Mouse (Mus musculus) heart, embryonic 16.5 days (tissue): ENCODE measurements around the gene Ccnb1ip1. TPM values are rescaled to one million over a fixed set of nuclear protein-coding genes. Genes with fewer than 3 reads are reported as not detected.

Experiments
- ATAC-seq: fragments of 200-750 bp; cut with Nextera tagmentation; replicated peaks from 2 replicates; pipeline ENCODE4 v1.8.0; 2017; ENCODE audit warnings: moderate number of reproducible peaks; ENCODE audit not compliant: insufficient read depth, low FRiP score; ENCODE audit errors: extremely low read depth
- H3K27ac ChIP-seq: fragments of 300-500 bp; sonication (generic); 2 replicates; pipeline ENCODE4 v1.5.1; 2014; ENCODE audit warnings: mild to moderate bottlenecking, low read length, control low read depth, moderate library complexity
- H3K27me3 ChIP-seq: fragments of 300-500 bp; sonication (generic); 2 replicates; pipeline ENCODE4 v1.6.1; 2014; ENCODE audit warnings: low read length, mixed read lengths; ENCODE audit not compliant: control insufficient read depth, insufficient read depth
- H3K36me3 ChIP-seq: fragments of 300-500 bp; sonication (generic); 2 replicates; pipeline ENCODE4 v1.6.1; 2014; ENCODE audit not compliant: control insufficient read depth, insufficient read depth
- H3K4me1 ChIP-seq: fragments of 300-500 bp; sonication (generic); 2 replicates; pipeline ENCODE4 v1.6.1; 2014; ENCODE audit warnings: low read length, mixed read lengths; ENCODE audit not compliant: control insufficient read depth, insufficient read depth
- H3K4me2 ChIP-seq: fragments of 300-500 bp; sonication (generic); 2 replicates; pipeline ENCODE4 v1.6.1; 2014; ENCODE audit warnings: low read depth, mild to moderate bottlenecking, control low read depth, low read length
- H3K4me3 ChIP-seq: fragments of 300-500 bp; sonication (generic); 2 replicates; pipeline ENCODE4 v1.5.1; 2014; ENCODE audit warnings: mild to moderate bottlenecking, control low read depth, low read length
- H3K9ac ChIP-seq: fragments of 300-500 bp; sonication (generic); 2 replicates; pipeline ENCODE4 v1.6.1; 2014; ENCODE audit warnings: low read length, control low read depth
- H3K9me3 ChIP-seq: fragments of 300-500 bp; sonication (generic); replicated peaks from 2 replicates; pipeline ENCODE4 v1.6.1; 2016; ENCODE audit warnings: low read length; ENCODE audit not compliant: control insufficient read depth
- WGBS: fragments of 180-500 bp; shearing (Covaris S2); extraction: QIAGEN DNeasy Blood & Tissue Kit; methylation state at CpG from one replicate; pipeline ENCODE4 v1.1.7; 2014; 5-methylcytosine and 5-hydroxymethylcytosine counted together
- polyA plus RNA-seq: library from polyadenylated mRNA; unstranded; fragments of >200 nt; fragmentation: Nextera tagmentation; extraction: Ambion mirVana; gene quantifications from 2 replicates; pipeline ENCODE4 v1.2.1, GENCODE M21; 2015

Ccnb1ip1 gene
- polyA plus RNA-seq, 1 experiment from 2014 or later: not detected

- no peak for ATAC-seq
- WGBS: 54% methylated on average over 2 of the region's 2 CpGs
Measured at GRCm38 (mm10) chr14:50741584-50741983, 65.9 kb downstream of the Ccnb1ip1 start.

GRCm38 (mm10) chr14:50740334-50740733 is 67.2 kb downstream of the Ccnb1ip1 start:
- Histone ChIP-seq H3K27ac (no peak overlapping the region), H3K36me3 (no peaks in the 10 kb centered on the region), H3K27me3 (no peaks in the 10 kb centered on the region), H3K4me3 (no peak overlapping the region), H3K9me3 (no peaks in the 10 kb centered on the region), H3K9ac (no peak overlapping the region), H3K4me2 (no peak overlapping the region), H3K4me1 (no peaks in the 10 kb centered on the region)
- 67% methylated on average over 2 of the region's 2 CpGs for WGBS
- ATAC-seq: no peak

More at GRCm38 (mm10) chr14:50741584-50741983, 65.9 kb downstream of the Ccnb1ip1 start:
- H3K27me3 ChIP-seq: no peaks in the 10 kb centered on the region
- H3K9me3 ChIP-seq: no peaks in the 10 kb centered on the region
- no peak overlapping the region for H3K4me2 ChIP-seq
- no peak overlapping the region for H3K4me3 ChIP-seq
- no peak overlapping the region for H3K9ac ChIP-seq
- no peak overlapping the region for H3K27ac ChIP-seq
- no peaks in the 10 kb centered on the region for H3K36me3 ChIP-seq
- no peaks in the 10 kb centered on the region for H3K4me1 ChIP-seq

Other genes with a start within 250 kb of the Ccnb1ip1 start
- not detected in 2 replicates for gene Olfr744, start 192.9 kb downstream of the Ccnb1ip1 start, polyA plus RNA-seq
- not detected in 2 replicates for gene Olfr745, start 168.3 kb downstream of the Ccnb1ip1 start, polyA plus RNA-seq
- gene Olfr746, start 160.6 kb downstream of the Ccnb1ip1 start, polyA plus RNA-seq: not detected in 2 replicates
- gene Olfr747, start 114.5 kb downstream of the Ccnb1ip1 start, polyA plus RNA-seq: not detected in 2 replicates
- gene Olfr748, start 100.4 kb downstream of the Ccnb1ip1 start, polyA plus RNA-seq: not detected in 2 replicates
- gene Olfr749, start 62.6 kb downstream of the Ccnb1ip1 start, polyA plus RNA-seq: not detected in 2 replicates
- gene Ttc5, start 22.2 kb downstream of the Ccnb1ip1 start, polyA plus RNA-seq: 46.1 and 48.8 TPM in 2 replicates
- 39.3 and 40.4 TPM in 2 replicates for gene Parp2, start 109 bp upstream of the Ccnb1ip1 start, polyA plus RNA-seq
- 5.1 and 5.6 TPM in 2 replicates for gene Tep1, start 62.8 kb upstream of the Ccnb1ip1 start, polyA plus RNA-seq
- 0.12 and 0.16 TPM in 2 replicates for gene Klhl33, start 89.8 kb upstream of the Ccnb1ip1 start, polyA plus RNA-seq
- 134 and 141 TPM in 2 replicates for gene Osgep, start 117.2 kb upstream of the Ccnb1ip1 start, polyA plus RNA-seq
- 118 and 126 TPM in 2 replicates for gene Apex1, start 117.2 kb upstream of the Ccnb1ip1 start, polyA plus RNA-seq
- 32.5 and 37.9 TPM in 2 replicates for gene Pip4p1, start 123.1 kb upstream of the Ccnb1ip1 start, polyA plus RNA-seq
- 32.0 and 36.9 TPM in 2 replicates for gene Pnp, start 123.3 kb upstream of the Ccnb1ip1 start, polyA plus RNA-seq
- not detected in 2 replicates for gene Gm49342, start 136.8 kb upstream of the Ccnb1ip1 start, polyA plus RNA-seq
- gene Pnp2, start 148.3 kb upstream of the Ccnb1ip1 start, polyA plus RNA-seq: 0.31 and 0.43 TPM in 2 replicates
- gene Rnase10, start 200.0 kb upstream of the Ccnb1ip1 start, polyA plus RNA-seq: 0.21 and 0.37 TPM in 2 replicates
- gene Rnase9, start 234.1 kb upstream of the Ccnb1ip1 start, polyA plus RNA-seq: not detected in 2 replicates
- gene Rnase11, start 242.4 kb upstream of the Ccnb1ip1 start, polyA plus RNA-seq: not detected in 2 replicates
- 0.71 TPM in 1 of 2 replicates, not detected in the other for gene Rnase12, start 249.9 kb upstream of the Ccnb1ip1 start, polyA plus RNA-seq